Mouse (Mus musculus) erythroblast, embryonic 14.5 days (primary cell): Measurements from ENCODE around the gene Slc12a8. TPM values are rescaled to one million over a fixed set of nuclear protein-coding genes. Genes with fewer than 3 reads are reported as not detected.

ENCODE experiments used
- H3K27me3 ChIP-seq: 2 replicates; pipeline ENCODE4 v1.6.1; 2012; ENCODE audit warnings: inconsistent platforms; ENCODE audit not compliant: control insufficient read depth
- H3K36me3 ChIP-seq: 2 replicates; pipeline ENCODE4 v1.6.1; 2012; ENCODE audit warnings: mild to moderate bottlenecking, inconsistent platforms; ENCODE audit not compliant: control insufficient read depth
- H3K4me1 ChIP-seq: 2 replicates; pipeline ENCODE4 v1.6.1; 2012; ENCODE audit warnings: inconsistent platforms; ENCODE audit not compliant: control insufficient read depth
- H3K4me3 ChIP-seq: replicated peaks from 2 replicates; pipeline ENCODE3; 2012; ENCODE audit warnings: moderate library complexity, mild to moderate bottlenecking, inconsistent platforms
- H3K9me3 ChIP-seq: 2 replicates; pipeline ENCODE4 v1.6.1; 2012; ENCODE audit warnings: low read length, inconsistent platforms, mixed read lengths; ENCODE audit not compliant: control insufficient read depth
- GATA1 ChIP-seq: IDR thresholded peaks from 2 replicates; pipeline ENCODE4 v1.6.1; 2012; ENCODE audit warnings: low read length, inconsistent platforms, mixed read lengths
- TAL1 ChIP-seq: IDR thresholded peaks from 3 replicates; pipeline ENCODE4 v1.6.1; 2012; ENCODE audit warnings: low read length, inconsistent platforms, mixed read lengths
- polyA plus RNA-seq: library from polyadenylated mRNA; stranded (reverse); fragments of >175 nt; gene quantifications from 2 replicates; pipeline ENCODE4 v1.2.3, GENCODE M21; 2012

Gene Slc12a8
- polyA plus RNA-seq, 1 experiment: not detected

GRCm38 (mm10) chr16:33708585-33709397 is 191.7 kb downstream of the Slc12a8 start:
- H3K27me3 ChIP-seq: no peaks in the 10 kb centered on the region
- H3K4me1 ChIP-seq: peaks cover 5% of the 10 kb centered on the region
- no peak overlapping the region for H3K4me3 ChIP-seq
- TF ChIP-seq TAL1: no peak
- no peak for TF ChIP-seq GATA1
- no peaks in the 10 kb centered on the region for H3K9me3 ChIP-seq
- H3K36me3 ChIP-seq: peaks cover 7% of the 10 kb centered on the region; the same call in 1 of the 2 replicates

Other genes with a start within 250 kb of the Slc12a8 start
- 0.05 and 0.12 TPM in 2 replicates for gene Zfp148, start 136.5 kb upstream of the Slc12a8 start, polyA plus RNA-seq
- 0.04 TPM in 2 replicates for gene Heg1, start 167.0 kb downstream of the Slc12a8 start, polyA plus RNA-seq